In the genomic region with DNA sequence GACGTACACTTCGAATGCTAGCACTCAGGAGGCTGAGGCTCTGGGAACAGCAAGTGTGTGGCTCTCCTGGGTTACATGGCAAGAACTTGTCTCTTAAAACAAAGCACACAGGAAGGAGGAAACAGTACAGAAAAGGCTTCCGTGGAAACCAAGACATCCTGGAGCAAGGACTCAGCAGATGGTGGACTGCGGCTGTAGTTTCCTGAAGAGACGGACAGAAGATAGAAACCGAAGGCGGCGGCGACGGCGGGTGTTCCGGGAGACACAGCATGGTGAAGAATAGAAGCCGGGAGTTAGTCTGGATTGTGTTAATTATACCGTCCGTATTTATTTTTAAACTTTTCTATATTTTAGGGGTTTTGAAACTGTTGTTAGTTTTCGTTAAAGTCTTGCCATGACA, we compare ENCODE assay signal across 18 mouse cellular contexts. TPM values are rescaled to one million over a fixed set of nuclear protein-coding genes. Genes with fewer than 3 reads are reported as not detected.
A peak's percentile ranks its signal among the peaks of the same experiment; 100 is the strongest.
DNase-seq lines count a peak whose midpoint lies in the region; ATAC-seq and TF ChIP-seq lines count a peak whose summit lies in the region.
"Had no signal": no experiment of that assay in that cellular context is flagged by ENCODE, and none has a peak within 500 bp of the region (broad histone marks: within the 10 kb centered on the region; RNA-seq: fewer than 3 reads in every experiment).

No protein-coding gene starts in this region.

- H3K36me3 ChIP-seq in erythroblast, embryonic 14.5 days (ENCODE audit: control insufficient read depth), result no peaks in the 10 kb centered on the region
- no peaks in the 10 kb centered on the region for H3K36me3 ChIP-seq in thymus, adult 2 months (ENCODE audit: control insufficient read depth, insufficient read depth, low read length)
- no peaks in the 10 kb centered on the region for H3K36me3 ChIP-seq in megakaryocyte, embryonic 14.5 days (replicated peaks; ENCODE audit: low read length)
- H3K36me3 ChIP-seq: midbrain, embryonic 13.5 days had no signal

- TF ChIP-seq CTCF in thymus, adult 2 months (IDR thresholded peaks at IDR 0.05; ENCODE audit: borderline replicate concordance, control insufficient read depth, extremely low read depth, insufficient read depth, low read length, poor library complexity), result no peak

- TF ChIP-seq POLR2A in thymus, adult 2 months (IDR thresholded peaks at IDR 0.05; ENCODE audit: control insufficient read depth, extremely low read depth, insufficient read depth, low read length, poor library complexity), result no peak

- H3K9me3 ChIP-seq in erythroblast, embryonic 14.5 days (ENCODE audit: control insufficient read depth, low read length), result peaks cover 5% of the 10 kb centered on the region; the same call in 1 of the 2 replicates
- H3K9me3 ChIP-seq in megakaryocyte, embryonic 14.5 days, result peaks cover 40% of the 10 kb centered on the region
- H3K9me3 ChIP-seq: midbrain, embryonic 13.5 days had no signal

- H3K4me3 ChIP-seq in erythroblast, embryonic 14.5 days (replicated peaks), result peak overlapping the region; percentile 20
- H3K4me3 ChIP-seq in thymus, adult 2 months (ENCODE audit: control insufficient read depth, insufficient read depth, low read length), result peak overlapping the region; percentile 19; the same call in 1 of the 2 replicates
- H3K4me3 ChIP-seq in megakaryocyte, embryonic 14.5 days (replicated peaks), result peak overlapping the region; percentile 30
- H3K4me3 ChIP-seq: midbrain, embryonic 13.5 days had no signal

- 80% methylated on average over 16 of the region's 16 CpGs for WGBS in thymus, adult 2 months

- peaks cover 8% of the 10 kb centered on the region for H3K27me3 ChIP-seq in erythroblast, embryonic 14.5 days (ENCODE audit: control insufficient read depth)
- H3K27me3 ChIP-seq in thymus, adult 2 months (ENCODE audit: control insufficient read depth, insufficient read depth, low read length), result no peaks in the 10 kb centered on the region
- H3K27me3 ChIP-seq in megakaryocyte, embryonic 14.5 days (replicated peaks), result peaks cover 10% of the 10 kb centered on the region

- no peak for DNase-seq in thymus, adult 2 months
- DNase-seq in thymus, postnatal 14 days, result no peak
- peak; percentile 36 for DNase-seq in right cerebral cortex, postnatal 4 days
- DNase-seq in cerebellum, postnatal 25 days, result no peak
- no peak for DNase-seq in kidney, adult 8-10 months
- DNase-seq: adrenal gland, postnatal 10 days; cerebellum, adult 8-10 months; heart, adult 18-20 months; kidney, adult 9 months; lung, postnatal 14 days; retina, postnatal 1 day had no signal

- no peak overlapping the region for H3K27ac ChIP-seq in thymus, adult 2 months (ENCODE audit: control insufficient read depth, insufficient read depth, low read length)
- H3K27ac ChIP-seq: midbrain, embryonic 13.5 days had no signal

- no peak for ATAC-seq in erythroblast, adult 5-6 weeks (replicated peaks; ENCODE audit: low FRiP score, poor library complexity, severe bottlenecking)
- ATAC-seq: forebrain, embryonic 14.5 days; inflammation-experienced regulatory T-cells, adult 6 months; midbrain, embryonic 13.5 days had no signal

- H3K4me1 ChIP-seq in erythroblast, embryonic 14.5 days (ENCODE audit: control insufficient read depth), result peaks cover 3% of the 10 kb centered on the region; the same call in 1 of the 2 replicates
- H3K4me1 ChIP-seq in thymus, adult 2 months (replicated peaks; ENCODE audit: control insufficient read depth, insufficient read depth, low read length), result no peaks in the 10 kb centered on the region
- no peaks in the 10 kb centered on the region; the same call in 1 of the 2 replicates for H3K4me1 ChIP-seq in megakaryocyte, embryonic 14.5 days
- H3K4me1 ChIP-seq: midbrain, embryonic 13.5 days had no signal

RNA-seq across cellular contexts. Expression of a gene that starts 4.8 kb away (rescaled TPM):
- 0.02 TPM in 1 of 2 replicates, not detected in the other for polyA plus RNA-seq in erythroblast, embryonic 14.5 days (2012)
- 0.21 TPM in 1 of 2 replicates, not detected in the other for total RNA-seq in erythroblast, adult 5-6 weeks (2015; ENCODE audit: low replicate concordance)
- 2.0 TPM in 1 of 2 replicates, not detected in the other for total RNA-seq in erythroblast, adult 5-6 weeks (2017; ENCODE audit: low replicate concordance)
- 1.9 and 3.2 TPM in 2 replicates for polyA plus RNA-seq in thymus, adult 2 months (2012; rRNA removed)
- polyA plus RNA-seq in megakaryocyte, embryonic 14.5 days (2012; ENCODE audit: insufficient read depth, low replicate concordance), result 0.70 and 1.8 TPM in 2 replicates

RNA-seq across cellular contexts. Expression of a gene that starts 6.2 kb away (rescaled TPM):
- not detected in 2 replicates for polyA plus RNA-seq in erythroblast, embryonic 14.5 days (2012)
- total RNA-seq in erythroblast, adult 5-6 weeks (2015; ENCODE audit: low replicate concordance), result not detected in 2 replicates
- total RNA-seq in erythroblast, adult 5-6 weeks (2017; ENCODE audit: low replicate concordance), result not detected in 2 replicates
- polyA plus RNA-seq in thymus, adult 2 months (2012; rRNA removed), result 0.30 and 0.82 TPM in 2 replicates
- polyA plus RNA-seq in megakaryocyte, embryonic 14.5 days (2012; ENCODE audit: insufficient read depth, low replicate concordance), result 0.66 TPM in 1 of 2 replicates, not detected in the other
- total RNA-seq: hematopoietic stem cell, adult 5-6 weeks had no signal
- polyA plus RNA-seq: inflammation-experienced regulatory T-cells, adult 6 months had no signal
